8 mouse cellular contexts compared by ENCODE assay signal in genomic region chr7:130519096-130520048, GRCm38 (mm10). TPM values are rescaled to one million over a fixed set of nuclear protein-coding genes. Genes with fewer than 3 reads are reported as not detected.
DNase-seq lines count a peak whose midpoint lies in the region; ATAC-seq and TF ChIP-seq lines count a peak whose summit lies in the region.

No protein-coding gene starts in this region.

- no peaks in the 10 kb centered on the region for H3K27me3 ChIP-seq in E14TG2a.4 (ENCODE audit: insufficient read depth, low read length)
- H3K27me3 ChIP-seq in forebrain, embryonic 12.5 days = no peaks in the 10 kb centered on the region
- H3K27me3 ChIP-seq in heart, postnatal 0 days (ENCODE audit: control insufficient read depth, insufficient read depth, low read length) = no peaks in the 10 kb centered on the region
- H3K27me3 ChIP-seq in liver, embryonic 16.5 days (ENCODE audit: control insufficient read depth, insufficient read depth, low read depth, low read length) = no peaks in the 10 kb centered on the region
- H3K27me3 ChIP-seq in neural tube, embryonic 13.5 days = no peaks in the 10 kb centered on the region
- no peaks in the 10 kb centered on the region for H3K27me3 ChIP-seq in testis, adult 2 months (ENCODE audit: control insufficient read depth, insufficient read depth, low read length)

- H3K9me3 ChIP-seq in E14TG2a.4 (ENCODE audit: low read length) = peaks cover 6% of the 10 kb centered on the region; the same call in 1 of the 2 replicates
- no peaks in the 10 kb centered on the region for H3K9me3 ChIP-seq in forebrain, embryonic 12.5 days
- H3K9me3 ChIP-seq in heart, postnatal 0 days (replicated peaks; ENCODE audit: control insufficient read depth, low read length) = no peaks in the 10 kb centered on the region
- H3K9me3 ChIP-seq in liver, embryonic 16.5 days (replicated peaks; ENCODE audit: control insufficient read depth, low read length) = no peaks in the 10 kb centered on the region
- no peaks in the 10 kb centered on the region for H3K9me3 ChIP-seq in neural tube, embryonic 13.5 days

- peak overlapping the region; percentile 97 for H3K27ac ChIP-seq in forebrain, embryonic 12.5 days
- peak overlapping the region; percentile 97 for H3K27ac ChIP-seq in heart, postnatal 0 days (ENCODE audit: low read depth)
- peak overlapping the region; percentile 86 for H3K27ac ChIP-seq in liver, embryonic 16.5 days (ENCODE audit: low read length)
- H3K27ac ChIP-seq in neural tube, embryonic 13.5 days (replicated peaks) = peak overlapping the region; percentile 95
- peak overlapping the region; percentile 98 for H3K27ac ChIP-seq in testis, adult 2 months (ENCODE audit: control insufficient read depth, insufficient read depth, low read depth, low read length)

- under 1% methylated on average over 86 of the region's 90 CpGs for WGBS in forebrain, embryonic 12.5 days
- WGBS in heart, postnatal 0 days = under 1% methylated on average over 86 of the region's 90 CpGs
- under 1% methylated on average over 90 of the region's 90 CpGs for WGBS in liver, embryonic 16.5 days (ENCODE audit: insufficient replicate concordance)
- WGBS in neural tube, embryonic 13.5 days = under 1% methylated on average over 90 of the region's 90 CpGs

- peak overlapping the region; percentile 98 for H3K4me3 ChIP-seq in E14TG2a.4 (replicated peaks; ENCODE audit: low read length)
- H3K4me3 ChIP-seq in forebrain, embryonic 12.5 days (replicated peaks) = peak overlapping the region; percentile 69
- H3K4me3 ChIP-seq in heart, postnatal 0 days (ENCODE audit: low read depth, low read length) = peak overlapping the region; percentile 71
- H3K4me3 ChIP-seq in liver, embryonic 16.5 days (ENCODE audit: low read depth, low read length) = peak overlapping the region; percentile 88
- H3K4me3 ChIP-seq in neural tube, embryonic 13.5 days = peak overlapping the region; percentile 84
- H3K4me3 ChIP-seq in testis, adult 2 months (ENCODE audit: control insufficient read depth, low read depth, low read length) = peak overlapping the region; percentile 93

- TF ChIP-seq CTCF in E14TG2a.4 (conservative IDR thresholded peaks at IDR 0.05; ENCODE audit: low read length) = no peak
- no peak for TF ChIP-seq CTCF in heart, postnatal 0 days (IDR thresholded peaks at IDR 0.05; ENCODE audit: low read depth)
- TF ChIP-seq CTCF in testis, adult 2 months (IDR thresholded peaks at IDR 0.05; ENCODE audit: control insufficient read depth, insufficient read depth, insufficient replicate concordance, low read depth, low read length) = no peak

- peaks cover 9% of the 10 kb centered on the region for H3K36me3 ChIP-seq in E14TG2a.4 (ENCODE audit: insufficient read depth, low read length)
- no peaks in the 10 kb centered on the region for H3K36me3 ChIP-seq in forebrain, embryonic 12.5 days (replicated peaks)
- H3K36me3 ChIP-seq in heart, postnatal 0 days (replicated peaks; ENCODE audit: control insufficient read depth, insufficient read depth, low read length) = 0 out of 2 replicates have a peak, but pooled peaks cover 9% of the 10 kb centered on the region
- no peaks in the 10 kb centered on the region for H3K36me3 ChIP-seq in liver, embryonic 16.5 days (ENCODE audit: control insufficient read depth, insufficient read depth)
- 0 out of 2 replicates have a peak, but pooled peaks cover 6% of the 10 kb centered on the region for H3K36me3 ChIP-seq in neural tube, embryonic 13.5 days
- H3K36me3 ChIP-seq in testis, adult 2 months (ENCODE audit: control insufficient read depth, insufficient read depth, low read length) = no peaks in the 10 kb centered on the region

- H3K4me1 ChIP-seq in E14TG2a.4 (replicated peaks; ENCODE audit: low read depth, low read length) = peaks cover 24% of the 10 kb centered on the region
- H3K4me1 ChIP-seq in forebrain, embryonic 12.5 days = peaks cover 22% of the 10 kb centered on the region
- peaks cover 12% of the 10 kb centered on the region for H3K4me1 ChIP-seq in heart, postnatal 0 days (ENCODE audit: control insufficient read depth, insufficient read depth)
- H3K4me1 ChIP-seq in liver, embryonic 16.5 days (ENCODE audit: control insufficient read depth, low read depth, low read length) = peaks cover 14% of the 10 kb centered on the region
- H3K4me1 ChIP-seq in neural tube, embryonic 13.5 days (replicated peaks) = peaks cover 28% of the 10 kb centered on the region
- peaks cover 6% of the 10 kb centered on the region for H3K4me1 ChIP-seq in testis, adult 2 months (ENCODE audit: control insufficient read depth, insufficient read depth, low read length)

- H3K4me2 ChIP-seq in forebrain, embryonic 12.5 days = peak overlapping the region; percentile 82
- peak overlapping the region; percentile 69 for H3K4me2 ChIP-seq in heart, postnatal 0 days (ENCODE audit: low read depth, low read length)
- H3K4me2 ChIP-seq in liver, embryonic 16.5 days (ENCODE audit: low read depth, low read length) = peak overlapping the region; percentile 83
- H3K4me2 ChIP-seq in neural tube, embryonic 13.5 days = peak overlapping the region; percentile 84

- DNase-seq in c-Kit-positive CD71-positive TER-119-positive erythroid progenitor cells, embryonic 14.5 days (ENCODE audit: low spot score) = peak; percentile 88
- peak; percentile 96 for DNase-seq in heart, postnatal 0 days (ENCODE audit: low spot score)
- peak; percentile 99 for DNase-seq in kidney, postnatal 4 days

- peak; percentile 81 for TF ChIP-seq POLR2A in testis, adult 2 months (IDR thresholded peaks at IDR 0.05; ENCODE audit: control insufficient read depth, low read depth, low read length)

- TF ChIP-seq EP300 in heart, postnatal 0 days (IDR thresholded peaks at IDR 0.05; ENCODE audit: low read depth) = 0 out of 2 replicates have a peak, but pooled peaks have one; percentile 55

- peak; percentile 98 for ATAC-seq in forebrain, embryonic 12.5 days (ENCODE audit: low FRiP score)
- ATAC-seq in heart, postnatal 0 days (ENCODE audit: insufficient read depth, low read depth) = peak; percentile 97
- ATAC-seq in liver, embryonic 16.5 days (ENCODE audit: low read depth) = peak; percentile 93
- ATAC-seq in neural tube, embryonic 13.5 days (ENCODE audit: low read depth) = peak; percentile 97

- peak overlapping the region; percentile 88 for H3K9ac ChIP-seq in forebrain, embryonic 12.5 days
- H3K9ac ChIP-seq in heart, postnatal 0 days (replicated peaks; ENCODE audit: low read depth, low read length) = peak overlapping the region; percentile 94
- H3K9ac ChIP-seq in liver, embryonic 16.5 days (ENCODE audit: low read depth, low read length) = peak overlapping the region; percentile 95
- H3K9ac ChIP-seq in neural tube, embryonic 13.5 days = peak overlapping the region; percentile 91

RNA-seq across cellular contexts. Expression of gene Ate1, which starts 0.8 kb away (rescaled TPM):
- polyA plus RNA-seq in forebrain, embryonic 12.5 days (2016; fragmentation: Nextera tagmentation; extraction: Ambion mirVana) = 66.9 and 67.2 TPM in 2 replicates
- total RNA-seq in heart, postnatal 0 days (2014; rRNA removed; ENCODE audit: low replicate concordance) = 31.0 and 32.4 TPM in 2 replicates
- 65.1 and 66.3 TPM in 2 replicates for polyA plus RNA-seq in heart, postnatal 0 days (2015; fragmentation: Nextera tagmentation; extraction: Ambion mirVana)
- polyA plus RNA-seq in liver, embryonic 16.5 days (2015; fragmentation: Nextera tagmentation; extraction: Ambion mirVana) = 19.2 and 19.4 TPM in 2 replicates
- polyA plus RNA-seq in neural tube, embryonic 13.5 days (2015; fragmentation: Nextera tagmentation; extraction: Ambion mirVana) = 90.9 and 99.1 TPM in 2 replicates
- 18.3 and 19.4 TPM in 2 replicates for polyA plus RNA-seq in testis, adult 2 months (2012; rRNA removed)

RNA-seq across cellular contexts. Expression of gene Nsmce4a, which starts 53.5 kb away (rescaled TPM):
- 172 and 182 TPM in 2 replicates for polyA plus RNA-seq in forebrain, embryonic 12.5 days (2016; fragmentation: Nextera tagmentation; extraction: Ambion mirVana)
- total RNA-seq in heart, postnatal 0 days (2014; rRNA removed; ENCODE audit: low replicate concordance) = 56.9 and 72.7 TPM in 2 replicates
- 96.9 and 107 TPM in 2 replicates for polyA plus RNA-seq in heart, postnatal 0 days (2015; fragmentation: Nextera tagmentation; extraction: Ambion mirVana)
- 71.7 and 77.4 TPM in 2 replicates for polyA plus RNA-seq in liver, embryonic 16.5 days (2015; fragmentation: Nextera tagmentation; extraction: Ambion mirVana)
- 104 and 107 TPM in 2 replicates for polyA plus RNA-seq in neural tube, embryonic 13.5 days (2015; fragmentation: Nextera tagmentation; extraction: Ambion mirVana)
- polyA plus RNA-seq in testis, adult 2 months (2012; rRNA removed) = 13.6 and 15.9 TPM in 2 replicates

RNA-seq across cellular contexts. Expression of gene Tacc2, which starts 57.9 kb away (rescaled TPM):
- polyA plus RNA-seq in forebrain, embryonic 12.5 days (2016; fragmentation: Nextera tagmentation; extraction: Ambion mirVana) = 54.8 and 57.3 TPM in 2 replicates
- total RNA-seq in heart, postnatal 0 days (2014; rRNA removed; ENCODE audit: low replicate concordance) = 64.7 and 83.8 TPM in 2 replicates
- polyA plus RNA-seq in heart, postnatal 0 days (2015; fragmentation: Nextera tagmentation; extraction: Ambion mirVana) = 33.7 and 39.0 TPM in 2 replicates
- 2.2 and 3.3 TPM in 2 replicates for polyA plus RNA-seq in liver, embryonic 16.5 days (2015; fragmentation: Nextera tagmentation; extraction: Ambion mirVana)
- 76.7 and 77.9 TPM in 2 replicates for polyA plus RNA-seq in neural tube, embryonic 13.5 days (2015; fragmentation: Nextera tagmentation; extraction: Ambion mirVana)
- polyA plus RNA-seq in testis, adult 2 months (2012; rRNA removed) = 6.5 and 8.6 TPM in 2 replicates

Comparison
In these comparisons a context has a peak if more than half of its experiments do, and no peak if none do; other contexts are left out.
1. Peak in every context shown above with its lines: DNase-seq, ATAC-seq, H3K4me3 ChIP-seq and H3K27ac ChIP-seq.